Mouse (Mus musculus) gastrocnemius, adult 2 months (tissue): ENCODE measurements around the gene Fam160a1. TPM values are rescaled to one million over a fixed set of nuclear protein-coding genes. Genes with fewer than 3 reads are reported as not detected.

Source experiments
- DNase-seq: peaks from one replicate; pipeline ENCODE4 v3.0.0; 2022
- H3K27ac ChIP-seq: fragments of 200-600 bp; 2 replicates; pipeline ENCODE4 v1.8.1; 2022; ENCODE audit warnings: mild to moderate bottlenecking
- H3K4me3 ChIP-seq: fragments of 200-600 bp; 2 replicates; pipeline ENCODE4 v1.8.1; 2022; ENCODE audit warnings: mild to moderate bottlenecking, moderate library complexity
- CTCF ChIP-seq: fragments of 200-600 bp; IDR thresholded peaks from 2 replicates; pipeline ENCODE4 v1.8.1; 2022; ENCODE audit warnings: antibody characterized with exemption, mild to moderate bottlenecking, moderate library complexity
- intact Hi-C: fragments of 180-260 bp; cut with DNase I; formaldehyde crosslinking; loops from one replicate; pipeline ENCODE4 v1.15.1; 2025
- total RNA-seq, 2 experiments: library from RNA; stranded (reverse); gene quantifications; 2 replicates each; pipeline ENCODE4 v1.2.3; 2021

The Fam160a1 gene
- total RNA-seq, 2 experiments from 2014 or later: 54.3 to 56.8 TPM

- TF ChIP-seq CTCF: no peak
- no peak overlapping the region for H3K27ac ChIP-seq
- H3K4me3 ChIP-seq: no peak overlapping the region
- intact Hi-C loops: no loop called here
- no peak for DNase-seq
Measured at GRCm38 (mm10) chr3:85722581-85722980, 94.5 kb downstream of the Fam160a1 start.

- no peak overlapping the region for H3K4me3 ChIP-seq
- DNase-seq: no peak
- H3K27ac ChIP-seq: 0 out of 2 replicates have a peak overlapping the region, but pooled peaks have one; percentile 24
- intact Hi-C loops: no loop called here
- no peak for TF ChIP-seq CTCF
Measured at GRCm38 (mm10) chr3:85715764-85716297, 101.3 kb downstream of the Fam160a1 start.

- TF ChIP-seq CTCF: no peak
- intact Hi-C loops: no loop called here
- no peak for DNase-seq
- H3K4me3 ChIP-seq: no peak overlapping the region
- H3K27ac ChIP-seq: peak overlapping the region; percentile 76
Measured at GRCm38 (mm10) chr3:85713936-85714709, 103.0 kb downstream of the Fam160a1 start.

- intact Hi-C loops: no loop called here
Measured at GRCm38 (mm10) chr3:85710695-85711094, 106.4 kb downstream of the Fam160a1 start.

GRCm38 (mm10) chr3:85707421-85707820, 109.7 kb downstream of the Fam160a1 start:
- no peak overlapping the region for H3K4me3 ChIP-seq
- intact Hi-C loops: loop anchor here (1.0 to 10.0 kb wide), 2 partner anchors 210 to 427 kb away; no protein-coding TSS in a partner anchor
- TF ChIP-seq CTCF: peak; percentile 88
- peak; percentile 61 for DNase-seq
- H3K27ac ChIP-seq: no peak overlapping the region

More at GRCm38 (mm10) chr3:85710695-85711094, 106.4 kb downstream of the Fam160a1 start:
- Histone ChIP-seq H3K27ac (no peak overlapping the region), H3K4me3 (no peak overlapping the region)
- TF ChIP-seq CTCF: no peak
- no peak for DNase-seq

GRCm38 (mm10) chr3:85703141-85703882, 113.8 kb downstream of the Fam160a1 start:
- intact Hi-C loops: loop anchor here (10.0 kb wide), 1 partner anchor 431 kb away; no protein-coding TSS in a partner anchor
- Histone ChIP-seq H3K27ac (no peak overlapping the region), H3K4me3 (no peak overlapping the region)
- no peak for DNase-seq
- no peak for TF ChIP-seq CTCF

- no peak overlapping the region for H3K4me3 ChIP-seq
- no peak for TF ChIP-seq CTCF
- no peak for DNase-seq
- intact Hi-C loops: no loop called here
- no peak overlapping the region for H3K27ac ChIP-seq
Measured at GRCm38 (mm10) chr3:85698496-85698895, 118.6 kb downstream of the Fam160a1 start.

GRCm38 (mm10) chr3:85695056-85695455, 122.0 kb downstream of the Fam160a1 start:
- intact Hi-C loops: no loop called here
- DNase-seq: no peak

GRCm38 (mm10) chr3:85693013-85693412, 124.1 kb downstream of the Fam160a1 start:
- no peak overlapping the region for H3K4me3 ChIP-seq
- no peak for TF ChIP-seq CTCF
- DNase-seq: no peak
- no peak overlapping the region for H3K27ac ChIP-seq
- intact Hi-C loops: no loop called here

More at GRCm38 (mm10) chr3:85695056-85695455, 122.0 kb downstream of the Fam160a1 start:
- Histone ChIP-seq H3K27ac (no peak overlapping the region), H3K4me3 (no peak overlapping the region)
- TF ChIP-seq CTCF: no peak

- no peak for TF ChIP-seq CTCF
- no peak for DNase-seq
- Histone ChIP-seq H3K4me3 (no peak overlapping the region), H3K27ac (no peak overlapping the region)
- intact Hi-C loops: no loop called here
Measured at GRCm38 (mm10) chr3:85691134-85691533, 126.0 kb downstream of the Fam160a1 start.

GRCm38 (mm10) chr3:85688341-85688740, 128.8 kb downstream of the Fam160a1 start:
- TF ChIP-seq CTCF: no peak
- Histone ChIP-seq H3K4me3 (no peak overlapping the region), H3K27ac (no peak overlapping the region)
- DNase-seq: no peak
- intact Hi-C loops: loop anchor here (5.0 kb wide), 1 partner anchor 229 kb away; no protein-coding TSS in a partner anchor

GRCm38 (mm10) chr3:85685271-85685670, 131.8 kb downstream of the Fam160a1 start:
- peak overlapping the region; percentile 75 for H3K27ac ChIP-seq
- H3K4me3 ChIP-seq: no peak overlapping the region
- intact Hi-C loops: loop anchor here (5.0 kb wide), 1 partner anchor 232 kb away; no protein-coding TSS in a partner anchor
- no peak for TF ChIP-seq CTCF
- DNase-seq: peak; percentile 75

GRCm38 (mm10) chr3:85683618-85684017, 133.5 kb downstream of the Fam160a1 start:
- Histone ChIP-seq H3K4me3 (no peak overlapping the region), H3K27ac (no peak overlapping the region)
- TF ChIP-seq CTCF: no peak
- DNase-seq: no peak
- intact Hi-C loops: no loop called here
